Mouse (Mus musculus) ES-Bruce4 (cell line): ENCODE measurements around the gene Lypd1.

ENCODE experiments used
- CTCF ChIP-seq: IDR thresholded peaks from one replicate; pipeline ENCODE4 v1.8.1; 2011; ENCODE audit warnings: low read depth, low read length
- EP300 ChIP-seq: IDR thresholded peaks from 2 replicates; pipeline ENCODE4 v1.6.1; 2011; ENCODE audit warnings: low read depth, low read length; ENCODE audit not compliant: insufficient read depth
- POLR2A ChIP-seq: IDR thresholded peaks from one replicate; pipeline ENCODE4 v1.8.1; 2011; ENCODE audit warnings: low read length; ENCODE audit not compliant: insufficient read depth

- TF ChIP-seq POLR2A (no peak), CTCF (no peak), EP300 (no peak)
Observed at GRCm38 (mm10) chr1:125920696-125921095, 7.8 kb upstream of the Lypd1 start.
